Mouse (Mus musculus) embryonic facial prominence, embryonic 12.5 days (tissue): ENCODE measurements around the gene Pik3ip1. TPM values are rescaled to one million over a fixed set of nuclear protein-coding genes. Genes with fewer than 3 reads are reported as not detected.

ENCODE experiments used
- ATAC-seq: fragments of 200-750 bp; cut with Nextera tagmentation; 2 replicates; pipeline ENCODE4 v1.8.0; 2017; ENCODE audit not compliant: insufficient number of reproducible peaks, insufficient read depth, low FRiP score, low TSS enrichment
- H3K27ac ChIP-seq: fragments of 300-500 bp; sonication (generic); 2 replicates; pipeline ENCODE4 v1.5.1; 2016; ENCODE audit warnings: mild to moderate bottlenecking
- H3K27me3 ChIP-seq: fragments of 300-500 bp; sonication (generic); 2 replicates; pipeline ENCODE4 v1.6.1; 2016; ENCODE audit warnings: mild to moderate bottlenecking, moderate library complexity
- H3K36me3 ChIP-seq: fragments of 300-500 bp; sonication (generic); 2 replicates; pipeline ENCODE4 v1.6.1; 2016; ENCODE audit warnings: mild to moderate bottlenecking
- H3K4me1 ChIP-seq: fragments of 300-500 bp; sonication (generic); 2 replicates; pipeline ENCODE4 v1.6.1; 2016
- H3K4me2 ChIP-seq: fragments of 300-500 bp; sonication (generic); replicated peaks from 2 replicates; pipeline ENCODE4 v1.6.1; 2016; ENCODE audit warnings: mild to moderate bottlenecking, moderate library complexity
- H3K4me3 ChIP-seq: fragments of 300-500 bp; sonication (generic); 2 replicates; pipeline ENCODE4 v1.5.1; 2016; ENCODE audit warnings: mild to moderate bottlenecking
- H3K9ac ChIP-seq: fragments of 300-500 bp; sonication (generic); 2 replicates; pipeline ENCODE4 v1.6.1; 2016; ENCODE audit warnings: mild to moderate bottlenecking, moderate library complexity
- H3K9me3 ChIP-seq: fragments of 300-500 bp; sonication (generic); 2 replicates; pipeline ENCODE4 v1.6.1; 2016; ENCODE audit warnings: mild to moderate bottlenecking, moderate library complexity
- WGBS: fragments of 180-500 bp; shearing (Covaris S2); methylation state at CpG from one replicate; pipeline ENCODE4 v1.1.7; 2016; 5-methylcytosine and 5-hydroxymethylcytosine counted together
- polyA plus RNA-seq: library from polyadenylated mRNA; unstranded; fragments of >200 nt; fragmentation: Nextera tagmentation; extraction: Ambion mirVana; gene quantifications from 2 replicates; pipeline ENCODE4 v1.2.1, GENCODE M21; 2016

The Pik3ip1 gene
- polyA plus RNA-seq, 1 experiment from 2014 or later: 12.4 TPM

DNA sequence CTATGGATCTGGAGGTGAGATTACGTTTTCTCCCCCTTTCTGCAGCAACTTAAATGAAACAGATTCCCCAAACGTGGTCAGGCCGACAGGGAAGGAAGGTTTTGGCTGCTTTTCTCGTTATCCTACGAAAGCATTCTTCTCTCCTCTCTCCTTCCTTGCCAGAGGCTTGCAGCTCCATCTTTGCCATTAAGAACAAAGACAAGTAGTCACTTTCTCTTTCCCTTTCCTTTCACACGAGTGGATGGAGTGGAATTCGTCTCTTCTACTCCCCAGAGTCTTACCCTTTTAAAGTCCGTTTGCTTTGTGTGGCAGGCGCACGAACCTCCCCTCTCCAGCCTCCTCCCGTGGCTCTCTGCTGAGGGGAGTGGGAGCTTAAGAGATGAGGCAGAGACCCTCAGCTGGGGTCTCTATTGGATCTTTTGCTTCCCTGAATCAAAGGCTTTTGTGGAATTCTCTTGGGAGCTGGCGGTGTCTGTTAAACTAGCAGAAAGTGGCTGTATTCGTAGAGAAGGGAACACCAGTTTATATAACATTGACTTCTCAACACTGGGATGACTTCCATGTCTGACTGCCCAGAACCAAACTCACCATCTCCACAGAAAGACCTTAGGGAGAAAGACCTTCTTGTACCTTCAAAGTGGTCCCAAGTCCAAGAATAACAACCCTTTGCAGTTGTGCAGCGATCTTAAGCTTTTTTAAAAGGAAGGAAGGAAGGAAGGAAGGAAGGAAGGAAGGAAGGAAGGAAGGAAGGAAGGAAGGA is 970 bp downstream of the Pik3ip1 start:
- Histone ChIP-seq H3K36me3 (no peaks in the 10 kb centered on the region), H3K9me3 (no peaks in the 10 kb centered on the region), H3K4me2 (peak overlapping the region; percentile 92), H3K4me1 (peaks cover 24% of the 10 kb centered on the region), H3K27me3 (no peaks in the 10 kb centered on the region), H3K4me3 (peak overlapping the region; percentile 43), H3K9ac (peak overlapping the region; percentile 46), H3K27ac (peak overlapping the region; percentile 75; the same call in 1 of the 2 replicates)
- ATAC-seq: no peak
- WGBS: 2% methylated on average over 14 of the region's 14 CpGs

DNA sequence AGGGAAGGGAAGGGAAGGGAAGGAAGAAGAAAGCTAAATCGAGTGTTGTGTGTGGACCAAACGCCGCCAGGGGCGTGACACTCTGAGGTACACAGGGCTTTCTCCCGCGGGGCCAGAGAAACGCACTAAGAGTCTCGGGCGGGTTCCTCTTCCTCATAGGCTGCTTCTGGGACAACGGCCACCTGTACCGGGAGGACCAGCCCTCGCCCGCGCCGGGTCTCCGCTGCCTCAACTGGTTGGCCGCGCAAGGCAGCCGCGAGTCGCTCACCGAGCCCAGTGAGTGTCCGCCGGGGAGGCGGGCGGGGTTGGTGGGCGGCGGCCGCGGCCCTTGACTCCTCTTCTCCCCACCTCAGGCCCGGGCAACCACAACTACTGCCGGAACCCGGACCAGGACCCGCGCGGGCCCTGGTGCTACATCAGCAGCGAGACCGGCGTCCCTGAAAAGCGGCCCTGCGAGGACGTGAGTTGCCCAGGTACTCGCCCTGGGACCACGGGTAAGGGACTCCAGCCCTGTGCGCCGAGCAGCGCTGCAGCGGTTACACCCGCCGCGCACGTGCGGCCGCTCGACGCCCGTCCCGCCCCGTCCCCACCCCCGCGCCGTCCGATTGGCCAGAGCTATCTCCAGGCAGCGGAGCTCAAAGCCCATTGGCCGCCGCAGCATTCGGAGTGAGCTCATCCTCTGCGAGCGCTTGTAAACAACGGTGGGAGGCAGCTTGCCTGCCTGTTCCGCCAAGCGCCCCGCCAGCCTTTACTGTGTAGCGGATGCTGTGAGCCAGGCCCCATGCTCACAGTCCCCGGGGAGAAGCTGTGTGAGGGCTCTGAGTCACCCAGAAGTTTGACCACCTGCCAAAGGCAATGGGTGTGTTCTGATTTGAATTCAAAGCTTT is 1.8 kb downstream of the Pik3ip1 start:
- no peaks in the 10 kb centered on the region for H3K27me3 ChIP-seq
- H3K4me1 ChIP-seq: peaks cover 25% of the 10 kb centered on the region
- H3K36me3 ChIP-seq: no peaks in the 10 kb centered on the region
- H3K4me2 ChIP-seq: peak overlapping the region; percentile 92
- peak overlapping the region; percentile 46; the same call in 1 of the 2 replicates for H3K27ac ChIP-seq
- H3K4me3 ChIP-seq: peak overlapping the region; percentile 43
- H3K9me3 ChIP-seq: no peaks in the 10 kb centered on the region
- WGBS: 1% methylated on average over 75 of the region's 75 CpGs
- peak; percentile 94 for ATAC-seq
- peak overlapping the region; percentile 46 for H3K9ac ChIP-seq

DNA sequence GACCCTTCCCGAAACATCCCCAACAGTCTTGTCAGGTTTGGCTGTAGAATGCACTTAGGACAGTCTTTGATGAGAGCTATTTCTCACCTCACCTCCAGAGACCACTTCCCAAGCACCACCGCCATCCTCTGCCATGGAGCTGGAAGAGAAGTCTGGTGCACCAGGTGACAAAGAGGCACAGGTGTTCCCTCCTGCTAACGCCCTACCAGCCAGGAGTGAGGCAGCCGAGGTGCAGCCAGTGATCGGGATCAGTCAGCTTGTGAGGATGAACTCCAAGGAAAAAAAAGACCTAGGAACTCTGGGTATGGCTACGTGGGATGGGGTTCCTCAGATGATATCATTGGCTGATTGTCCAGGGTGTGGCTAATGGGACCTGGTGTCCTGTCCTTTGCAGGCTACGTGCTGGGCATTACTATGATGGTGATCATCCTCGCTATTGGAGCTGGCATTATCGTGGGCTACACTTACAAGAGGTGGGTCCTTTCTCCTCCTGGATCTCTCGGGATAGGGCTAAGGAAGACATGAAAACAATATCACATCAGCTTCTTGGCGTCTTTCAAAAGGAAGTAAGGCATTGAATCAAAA is 3.0 kb downstream of the Pik3ip1 start:
- Histone ChIP-seq H3K4me1 (peaks cover 36% of the 10 kb centered on the region), H3K4me2 (no peak overlapping the region), H3K27me3 (no peaks in the 10 kb centered on the region), H3K27ac (no peak overlapping the region), H3K9ac (no peak overlapping the region), H3K4me3 (no peak overlapping the region), H3K36me3 (no peaks in the 10 kb centered on the region), H3K9me3 (no peaks in the 10 kb centered on the region)
- ATAC-seq: no peak
- 85% methylated on average over 11 of the region's 11 CpGs for WGBS

DNA sequence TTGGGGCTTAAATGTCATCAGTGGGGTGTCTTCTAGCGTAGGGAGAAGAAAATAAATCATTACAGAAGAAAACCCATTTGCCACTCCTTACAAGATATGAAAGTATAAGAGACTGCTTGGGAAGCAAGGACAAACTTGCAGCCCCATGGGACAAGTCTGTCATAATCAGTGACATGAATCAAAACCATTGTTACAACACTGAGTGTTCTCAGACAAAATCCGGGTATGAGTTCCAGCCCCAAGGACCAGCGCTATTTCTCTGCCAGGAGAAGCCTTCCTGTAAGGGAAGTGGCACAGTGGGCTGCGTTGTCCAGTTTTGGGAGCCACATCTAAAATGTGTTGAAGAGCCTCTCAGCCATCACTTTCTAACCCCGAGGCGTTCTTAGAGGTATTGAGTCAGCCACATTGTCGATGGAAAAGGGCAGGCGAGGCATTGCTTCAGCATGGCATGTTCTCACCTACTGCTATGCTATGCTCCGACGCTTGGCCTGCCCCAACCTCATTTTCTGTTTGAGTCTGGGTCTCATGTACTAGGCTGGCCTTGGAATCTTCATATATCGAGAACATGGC is 4.0 kb downstream of the Pik3ip1 start:
- Histone ChIP-seq H3K4me1 (peaks cover 36% of the 10 kb centered on the region), H3K9ac (no peak overlapping the region), H3K9me3 (no peaks in the 10 kb centered on the region), H3K4me3 (no peak overlapping the region), H3K4me2 (no peak overlapping the region), H3K36me3 (no peaks in the 10 kb centered on the region), H3K27me3 (no peaks in the 10 kb centered on the region), H3K27ac (no peak overlapping the region)
- WGBS: 84% methylated on average over 11 of the region's 11 CpGs
- no peak for ATAC-seq

DNA sequence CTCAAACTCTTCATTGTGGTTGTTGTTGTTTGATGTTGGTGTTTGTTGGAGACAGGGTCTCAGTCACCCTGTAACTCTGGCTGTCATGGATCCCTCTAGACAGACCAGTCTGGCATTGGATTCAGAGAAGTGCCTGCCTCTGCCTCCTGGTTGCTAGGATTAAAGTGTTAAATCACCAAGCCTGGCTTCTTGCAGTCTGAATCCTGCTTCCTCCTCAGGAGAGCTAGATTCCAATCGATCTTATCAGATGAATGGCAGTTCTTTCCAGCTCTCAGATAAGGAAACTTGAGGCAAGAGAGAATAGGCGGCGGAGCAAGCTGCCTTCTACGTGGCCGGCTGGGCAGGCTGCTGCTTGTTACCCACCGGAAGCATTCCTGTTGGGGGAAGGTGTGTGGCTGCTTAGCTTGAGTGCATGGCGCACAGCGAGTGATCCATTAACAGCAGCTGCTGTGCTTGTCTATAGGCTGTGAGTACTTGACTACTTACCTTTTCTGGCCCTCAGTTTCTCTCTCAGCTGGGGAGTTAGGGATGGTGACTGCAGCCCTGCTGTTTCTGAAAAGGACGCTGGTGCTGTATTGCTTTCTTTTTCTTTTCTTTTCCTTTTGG is 4.6 kb downstream of the Pik3ip1 start:
- no peaks in the 10 kb centered on the region for H3K36me3 ChIP-seq
- no peak for ATAC-seq
- no peak overlapping the region for H3K4me3 ChIP-seq
- no peaks in the 10 kb centered on the region for H3K9me3 ChIP-seq
- H3K9ac ChIP-seq: no peak overlapping the region
- H3K27me3 ChIP-seq: no peaks in the 10 kb centered on the region
- H3K4me2 ChIP-seq: no peak overlapping the region
- peaks cover 36% of the 10 kb centered on the region for H3K4me1 ChIP-seq
- H3K27ac ChIP-seq: peak overlapping the region; percentile 46; the same call in 1 of the 2 replicates
- WGBS: 32% methylated on average over 9 of the region's 9 CpGs

DNA sequence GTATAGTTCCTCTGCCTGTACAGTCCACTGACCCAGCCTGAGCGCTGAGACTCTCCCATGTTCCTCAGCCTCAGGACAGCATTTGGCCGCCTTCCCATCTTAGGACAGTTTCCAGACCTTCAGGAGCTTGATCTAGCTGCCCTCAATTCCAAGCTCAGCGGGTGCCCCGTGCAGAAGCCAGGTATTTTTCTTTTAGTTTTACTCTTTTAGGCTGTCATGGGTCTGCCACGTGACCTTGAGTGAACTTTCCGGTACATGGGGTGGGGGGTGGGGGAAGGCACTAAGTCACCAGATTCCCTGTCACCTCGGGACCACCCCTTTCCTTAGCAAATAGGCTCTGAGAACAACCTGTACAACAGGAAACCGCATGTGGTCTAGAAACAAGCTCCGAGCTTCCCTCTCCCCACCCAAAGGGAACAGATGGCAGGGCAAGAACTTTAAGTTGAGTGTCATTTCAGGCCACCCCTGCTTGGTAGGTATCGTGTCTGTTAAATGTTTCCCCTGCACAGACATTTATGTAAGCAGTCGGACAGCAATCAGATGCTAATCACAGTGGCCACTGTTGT is 5.5 kb downstream of the Pik3ip1 start:
- Histone ChIP-seq H3K4me3 (no peak overlapping the region), H3K4me2 (no peak overlapping the region), H3K9me3 (no peaks in the 10 kb centered on the region), H3K36me3 (no peaks in the 10 kb centered on the region), H3K4me1 (peaks cover 31% of the 10 kb centered on the region), H3K27me3 (no peaks in the 10 kb centered on the region), H3K9ac (no peak overlapping the region), H3K27ac (no peak overlapping the region)
- 43% methylated on average over 11 of the region's 11 CpGs for WGBS
- no peak for ATAC-seq

DNA sequence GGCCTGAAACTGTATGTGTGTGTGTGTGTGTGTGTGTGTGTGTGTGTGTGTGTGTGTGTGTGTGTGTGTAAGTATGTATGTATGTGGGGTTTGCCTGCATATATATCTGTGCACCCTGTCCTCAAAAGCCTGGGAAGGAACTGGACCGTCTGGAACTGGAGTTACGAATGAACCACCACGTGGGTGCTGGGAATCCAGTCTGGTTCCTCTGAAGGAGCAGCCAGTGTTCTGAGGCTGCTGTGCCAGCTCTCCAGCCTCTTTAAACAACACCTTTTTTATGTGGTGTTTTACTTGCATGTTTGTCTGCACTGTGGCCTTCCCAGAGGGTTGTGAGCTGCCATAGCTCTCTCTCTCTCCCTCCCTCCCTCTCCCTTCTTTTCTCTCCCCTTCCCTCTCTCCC is 6.4 kb downstream of the Pik3ip1 start:
- H3K27me3 ChIP-seq: no peaks in the 10 kb centered on the region
- no peak overlapping the region for H3K4me2 ChIP-seq
- peaks cover 26% of the 10 kb centered on the region; the same call in 1 of the 2 replicates for H3K4me1 ChIP-seq
- 0 out of 2 replicates have a peak, but pooled peaks cover 2% of the 10 kb centered on the region for H3K36me3 ChIP-seq
- H3K9me3 ChIP-seq: no peaks in the 10 kb centered on the region
- WGBS: 66% methylated on average over 3 of the region's 3 CpGs
- no peak overlapping the region for H3K4me3 ChIP-seq
- no peak overlapping the region for H3K27ac ChIP-seq
- ATAC-seq: no peak
- H3K9ac ChIP-seq: no peak overlapping the region

DNA sequence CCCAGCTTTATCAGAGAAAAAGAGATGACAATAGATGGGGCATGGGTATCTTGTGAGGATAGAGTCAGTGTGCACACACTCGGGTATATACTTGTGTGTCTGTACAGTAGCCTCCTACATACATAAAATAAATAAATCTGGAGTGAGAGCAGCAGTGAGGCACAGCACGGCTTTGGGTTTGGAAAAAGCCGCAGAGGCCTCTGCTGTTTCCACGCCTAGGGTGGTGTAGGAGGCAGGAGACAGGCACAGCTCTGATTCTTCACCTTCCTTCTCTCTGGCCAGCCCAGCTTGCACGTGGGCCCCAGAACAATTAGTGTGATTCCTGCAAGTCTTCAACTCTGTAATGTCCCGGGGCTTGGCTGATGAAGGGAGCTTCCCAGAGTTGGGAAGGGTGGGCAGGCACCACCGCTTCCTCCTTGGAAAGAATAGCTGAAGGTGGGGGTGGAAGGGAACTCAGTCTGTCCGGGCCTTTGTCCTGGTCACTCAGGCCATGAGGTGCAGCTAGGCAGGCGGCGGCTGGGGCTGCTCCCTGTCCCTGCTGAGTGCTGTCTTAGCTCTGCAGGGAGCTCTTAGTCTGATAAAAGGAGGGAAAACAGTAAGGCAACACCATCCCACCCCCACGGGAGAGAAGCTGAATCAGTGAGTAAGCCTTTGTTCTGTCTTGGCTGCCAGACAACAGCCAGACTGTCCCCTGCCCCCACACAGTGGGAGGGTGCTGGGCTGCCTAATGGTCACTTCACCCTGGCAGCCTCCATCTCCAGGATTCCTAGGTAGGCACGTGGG is 7.2 kb downstream of the Pik3ip1 start:
- no peak overlapping the region for H3K4me2 ChIP-seq
- no peak overlapping the region for H3K4me3 ChIP-seq
- 13% methylated on average over 12 of the region's 12 CpGs for WGBS
- H3K27ac ChIP-seq: peak overlapping the region; percentile 70; the same call in 1 of the 2 replicates
- 0 out of 2 replicates have a peak, but pooled peaks cover 3% of the 10 kb centered on the region for H3K36me3 ChIP-seq
- H3K9me3 ChIP-seq: no peaks in the 10 kb centered on the region
- 0 out of 2 replicates have a peak overlapping the region, but pooled peaks have one; percentile 27 for H3K9ac ChIP-seq
- peaks cover 21% of the 10 kb centered on the region; the same call in 1 of the 2 replicates for H3K4me1 ChIP-seq
- ATAC-seq: peak; percentile 71
- no peaks in the 10 kb centered on the region for H3K27me3 ChIP-seq

DNA sequence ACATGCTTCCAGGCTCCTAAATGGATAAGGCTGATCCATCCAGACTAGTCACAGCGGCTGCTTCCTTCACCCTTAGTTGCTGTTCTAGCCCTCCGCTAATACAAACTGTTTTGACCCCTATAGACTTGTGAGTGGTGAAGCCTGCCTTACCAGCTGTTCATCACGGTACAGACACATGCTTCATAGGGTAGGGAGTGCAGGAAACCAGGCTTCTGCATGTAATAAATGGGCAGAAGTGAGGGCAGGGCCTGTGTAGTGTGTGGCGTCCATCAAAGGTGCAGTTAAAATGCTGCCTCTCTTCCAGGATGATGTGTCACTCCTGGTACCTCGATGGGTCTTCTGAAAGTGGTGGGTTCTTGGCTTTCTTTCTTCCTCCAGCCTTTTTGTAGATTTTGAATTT is 7.8 kb downstream of the Pik3ip1 start:
- Histone ChIP-seq H3K4me1 (peaks cover 16% of the 10 kb centered on the region; the same call in 1 of the 2 replicates), H3K27me3 (no peaks in the 10 kb centered on the region), H3K9ac (0 out of 2 replicates have a peak overlapping the region, but pooled peaks have one; percentile 27), H3K36me3 (0 out of 2 replicates have a peak, but pooled peaks cover 3% of the 10 kb centered on the region), H3K9me3 (no peaks in the 10 kb centered on the region), H3K4me2 (no peak overlapping the region), H3K27ac (peak overlapping the region; percentile 70; the same call in 1 of the 2 replicates), H3K4me3 (no peak overlapping the region)
- ATAC-seq: no peak
- 58% methylated on average over 5 of the region's 5 CpGs for WGBS

DNA sequence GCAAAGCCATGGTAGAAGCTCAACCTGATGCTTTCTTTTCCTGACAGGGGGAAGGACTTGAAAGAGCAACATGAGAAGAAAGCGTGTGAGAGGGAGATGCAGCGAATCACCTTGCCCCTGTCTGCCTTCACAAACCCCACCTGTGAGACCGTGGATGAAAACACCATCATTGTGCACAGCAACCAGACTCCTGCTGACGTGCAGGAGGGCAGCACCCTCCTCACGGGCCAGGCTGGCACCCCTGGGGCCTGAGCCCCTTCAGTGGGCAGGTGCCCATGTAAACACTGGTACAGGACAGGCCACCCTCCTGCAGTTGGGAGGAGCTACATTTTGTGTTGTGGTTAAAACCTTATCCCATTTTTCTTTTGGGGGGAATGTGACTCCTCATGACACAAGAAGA is 11.3 kb downstream of the Pik3ip1 start:
- Histone ChIP-seq H3K4me3 (no peak overlapping the region), H3K9ac (no peak overlapping the region), H3K4me2 (no peak overlapping the region), H3K27ac (no peak overlapping the region), H3K36me3 (peaks cover 31% of the 10 kb centered on the region), H3K9me3 (no peaks in the 10 kb centered on the region), H3K4me1 (peaks cover 11% of the 10 kb centered on the region; the same call in 1 of the 2 replicates), H3K27me3 (no peaks in the 10 kb centered on the region)
- WGBS: 83% methylated on average over 5 of the region's 5 CpGs
- no peak for ATAC-seq
